Mouse (Mus musculus): Measurements from ENCODE around the gene Clec2e. TPM values are rescaled to one million over a fixed set of nuclear protein-coding genes. Genes with fewer than 3 reads are reported as not detected.

Clec2e gene
- total and polyA plus RNA-seq, 3 experiments: not detected

GRCm38 (mm10) chr6:129066530-129066929 is 34.2 kb downstream of the Clec2e start:
- H3K36me3 ChIP-seq (replicated peaks in 1 of 2; ENCODE audit: control insufficient read depth in 1 of 2, insufficient read depth in 1 of 2, low read length in 1 of 2): no peaks in the 10 kb centered on the region
- no peaks in the 10 kb centered on the region for H3K27me3 ChIP-seq (replicated peaks)
- in situ Hi-C loops (cut with MboI; ENCODE audit: low pct_ligation_motif_present, low pct_unique_long_range_greater_than_20kb, low sequenced_read_pairs): no loop called here
- no peak overlapping the region for H3K27ac ChIP-seq (ENCODE audit: insufficient read depth, low read depth)
- dilution Hi-C loops (cut with MboI; ENCODE audit: extremely low pct_ligation_motif_present, extremely low pct_unique_long_range_greater_than_20kb, low sequenced_read_pairs): no loop called here
- H3K9ac ChIP-seq (ENCODE audit: insufficient read depth, low read depth): no peak overlapping the region
- H3K79me2 ChIP-seq (replicated peaks; ENCODE audit: control insufficient read depth, extremely low read depth, insufficient read depth, poor library complexity, severe bottlenecking): no peaks in the 10 kb centered on the region
- no peak overlapping the region for H3K4me3 ChIP-seq (replicated peaks in 1 of 3; ENCODE audit: low read depth in 2 of 3, low read length in 2 of 3, poor library complexity in 1 of 3)
- H3K4me2 ChIP-seq (ENCODE audit: insufficient read depth, low read depth, poor library complexity, severe bottlenecking): no peak overlapping the region
- DNase-seq (ENCODE audit: extremely low read depth): no peak
- H3K4me1 ChIP-seq (ENCODE audit: control insufficient read depth in 1 of 2, insufficient read depth in 2 of 2): peaks cover 0 to 14% of the 10 kb centered on the region in 2 experiments; a peak in 2 of 4 replicates
- peaks cover 3% of the 10 kb centered on the region for H3K9me3 ChIP-seq (replicated peaks; ENCODE audit: low read length)
- TF ChIP-seq RAD21 (IDR thresholded peaks at IDR 0.05; ENCODE audit: low read depth, low read length): no peak
- TF ChIP-seq CHD2 (IDR thresholded peaks at IDR 0.05; ENCODE audit: low read length): no peak
- TF ChIP-seq JUND (conservative IDR thresholded peaks at IDR 0.05; ENCODE audit: low read depth, low read length): no peak
- no peak for TF ChIP-seq UBTF (IDR thresholded peaks at IDR 0.05; ENCODE audit: low read depth, low read length)
- no peak for TF ChIP-seq HCFC1 (IDR thresholded peaks at IDR 0.05; ENCODE audit: low read depth, low read length)
- TF ChIP-seq GABPA (IDR thresholded peaks at IDR 0.05; ENCODE audit: insufficient replicate concordance, low read depth, low read length): no peak
- no peak for TF ChIP-seq ZKSCAN1 (IDR thresholded peaks at IDR 0.05; ENCODE audit: borderline replicate concordance, low read depth, low read length)
- no peak for TF ChIP-seq E2F4 (IDR thresholded peaks at IDR 0.05; ENCODE audit: insufficient replicate concordance, low read depth, low read length)

GRCm38 (mm10) chr6:129065857-129066256 is 34.9 kb downstream of the Clec2e start:
- no peaks in the 10 kb centered on the region for H3K36me3 ChIP-seq (replicated peaks in 1 of 2; ENCODE audit: control insufficient read depth in 1 of 2, insufficient read depth in 1 of 2, low read length in 1 of 2)
- no peak overlapping the region for H3K4me3 ChIP-seq (replicated peaks in 1 of 3; ENCODE audit: low read depth in 2 of 3, low read length in 2 of 3, poor library complexity in 1 of 3)
- TF ChIP-seq KAT2A (IDR thresholded peaks at IDR 0.05; ENCODE audit: insufficient replicate concordance, low read length) (no peak), MYC (IDR thresholded peaks at IDR 0.05; ENCODE audit: low read depth, low read length) (no peak), USF1 (IDR thresholded peaks at IDR 0.05; ENCODE audit: low read depth, low read length) (no peak), CTCF (conservative IDR thresholded peaks at IDR 0.05 in 1 of 2, IDR thresholded peaks at IDR 0.05 in 1 of 2; ENCODE audit: low read depth in 2 of 2, low read length in 2 of 2) (no peak), ZC3H11A (IDR thresholded peaks at IDR 0.05; ENCODE audit: low read depth, low read length) (no peak)
- dilution Hi-C loops (cut with MboI; ENCODE audit: extremely low pct_ligation_motif_present, extremely low pct_unique_long_range_greater_than_20kb, low sequenced_read_pairs) (no loop called here), in situ Hi-C loops (cut with MboI; ENCODE audit: low pct_ligation_motif_present, low pct_unique_long_range_greater_than_20kb, low sequenced_read_pairs) (no loop called here)
- no peak overlapping the region for H3K9ac ChIP-seq (ENCODE audit: insufficient read depth, low read depth)
- no peaks in the 10 kb centered on the region for H3K79me2 ChIP-seq (replicated peaks; ENCODE audit: control insufficient read depth, extremely low read depth, insufficient read depth, poor library complexity, severe bottlenecking)
- peaks cover 0 to 14% of the 10 kb centered on the region in 2 experiments; a peak in 2 of 4 replicates for H3K4me1 ChIP-seq (ENCODE audit: control insufficient read depth in 1 of 2, insufficient read depth in 2 of 2)
- no peak overlapping the region for H3K4me2 ChIP-seq (ENCODE audit: insufficient read depth, low read depth, poor library complexity, severe bottlenecking)
- no peak for DNase-seq (ENCODE audit: extremely low read depth)
- no peaks in the 10 kb centered on the region for H3K27me3 ChIP-seq (replicated peaks)
- no peak overlapping the region for H3K27ac ChIP-seq (ENCODE audit: insufficient read depth, low read depth)
- no peaks in the 10 kb centered on the region for H3K9me3 ChIP-seq (replicated peaks; ENCODE audit: low read length)

- Histone ChIP-seq H3K4me3 (replicated peaks in 1 of 3; ENCODE audit: low read depth in 2 of 3, low read length in 2 of 3, poor library complexity in 1 of 3) (no peak overlapping the region), H3K27me3 (replicated peaks) (no peaks in the 10 kb centered on the region), H3K9me3 (replicated peaks; ENCODE audit: low read length) (no peaks in the 10 kb centered on the region), H3K36me3 (replicated peaks in 1 of 2; ENCODE audit: control insufficient read depth in 1 of 2, insufficient read depth in 1 of 2, low read length in 1 of 2) (no peaks in the 10 kb centered on the region), H3K79me2 (replicated peaks; ENCODE audit: control insufficient read depth, extremely low read depth, insufficient read depth, poor library complexity, severe bottlenecking) (no peaks in the 10 kb centered on the region), H3K9ac (ENCODE audit: insufficient read depth, low read depth) (no peak overlapping the region), H3K4me1 (ENCODE audit: control insufficient read depth in 1 of 2, insufficient read depth in 2 of 2) (peaks cover 0 to 14% of the 10 kb centered on the region in 2 experiments; a peak in 2 of 4 replicates), H3K4me2 (ENCODE audit: insufficient read depth, low read depth, poor library complexity, severe bottlenecking) (no peak overlapping the region), H3K27ac (ENCODE audit: insufficient read depth, low read depth) (no peak overlapping the region)
- in situ Hi-C loops (cut with MboI; ENCODE audit: low pct_ligation_motif_present, low pct_unique_long_range_greater_than_20kb, low sequenced_read_pairs) (no loop called here), dilution Hi-C loops (cut with MboI; ENCODE audit: extremely low pct_ligation_motif_present, extremely low pct_unique_long_range_greater_than_20kb, low sequenced_read_pairs) (no loop called here)
- no peak for TF ChIP-seq CHD1 (IDR thresholded peaks at IDR 0.05; ENCODE audit: low read depth, low read length)
- TF ChIP-seq MEF2A (IDR thresholded peaks at IDR 0.05; ENCODE audit: borderline replicate concordance, low read depth, low read length): no peak
- TF ChIP-seq IRF4 (IDR thresholded peaks at IDR 0.05; ENCODE audit: low read depth, low read length): no peak
- no peak for TF ChIP-seq SMC3 (IDR thresholded peaks at IDR 0.05; ENCODE audit: low read depth, low read length)
- no peak for TF ChIP-seq RAD21 (IDR thresholded peaks at IDR 0.05; ENCODE audit: low read depth, low read length)
- TF ChIP-seq JUN (IDR thresholded peaks at IDR 0.05; ENCODE audit: insufficient read depth, low read depth, low read length): no peak
- TF ChIP-seq USF2 (conservative IDR thresholded peaks at IDR 0.05; ENCODE audit: low read depth, low read length): no peak
- TF ChIP-seq GABPA (IDR thresholded peaks at IDR 0.05; ENCODE audit: insufficient replicate concordance, low read depth, low read length): no peak
- TF ChIP-seq E2F4 (IDR thresholded peaks at IDR 0.05; ENCODE audit: insufficient replicate concordance, low read depth, low read length): no peak
- TF ChIP-seq TBP (conservative IDR thresholded peaks at IDR 0.05; ENCODE audit: low read depth, low read length): no peak
- TF ChIP-seq POLR2AphosphoS2 (IDR thresholded peaks at IDR 0.05; ENCODE audit: low read depth, low read length): no peak
- no peak for TF ChIP-seq SIN3A (IDR thresholded peaks at IDR 0.05; ENCODE audit: low read length)
- no peak for TF ChIP-seq HCFC1 (IDR thresholded peaks at IDR 0.05; ENCODE audit: low read depth, low read length)
- TF ChIP-seq UBTF (IDR thresholded peaks at IDR 0.05; ENCODE audit: low read depth, low read length): no peak
- TF ChIP-seq NELFE (IDR thresholded peaks at IDR 0.05; ENCODE audit: low read depth, low read length): no peak
- TF ChIP-seq MAX (IDR thresholded peaks at IDR 0.05; ENCODE audit: low read length): no peak
- TF ChIP-seq CHD2 (IDR thresholded peaks at IDR 0.05; ENCODE audit: low read length): no peak
- TF ChIP-seq MXI1 (IDR thresholded peaks at IDR 0.05; ENCODE audit: low read depth, low read length): no peak
- no peak for TF ChIP-seq PAX5 (IDR thresholded peaks at IDR 0.05; ENCODE audit: low read length)
- no peak for DNase-seq (ENCODE audit: extremely low read depth)
These were observed 35.3 kb downstream of the Clec2e start for GRCm38 (mm10) chr6:129065407-129065806.
